Mouse (Mus musculus): Measurements from ENCODE around the gene Hoxd9. TPM values are rescaled to one million over a fixed set of nuclear protein-coding genes. Genes with fewer than 3 reads are reported as not detected.

Hoxd9 gene
- total RNA-seq, 2 experiments from 2014 or later = not detected

DNA sequence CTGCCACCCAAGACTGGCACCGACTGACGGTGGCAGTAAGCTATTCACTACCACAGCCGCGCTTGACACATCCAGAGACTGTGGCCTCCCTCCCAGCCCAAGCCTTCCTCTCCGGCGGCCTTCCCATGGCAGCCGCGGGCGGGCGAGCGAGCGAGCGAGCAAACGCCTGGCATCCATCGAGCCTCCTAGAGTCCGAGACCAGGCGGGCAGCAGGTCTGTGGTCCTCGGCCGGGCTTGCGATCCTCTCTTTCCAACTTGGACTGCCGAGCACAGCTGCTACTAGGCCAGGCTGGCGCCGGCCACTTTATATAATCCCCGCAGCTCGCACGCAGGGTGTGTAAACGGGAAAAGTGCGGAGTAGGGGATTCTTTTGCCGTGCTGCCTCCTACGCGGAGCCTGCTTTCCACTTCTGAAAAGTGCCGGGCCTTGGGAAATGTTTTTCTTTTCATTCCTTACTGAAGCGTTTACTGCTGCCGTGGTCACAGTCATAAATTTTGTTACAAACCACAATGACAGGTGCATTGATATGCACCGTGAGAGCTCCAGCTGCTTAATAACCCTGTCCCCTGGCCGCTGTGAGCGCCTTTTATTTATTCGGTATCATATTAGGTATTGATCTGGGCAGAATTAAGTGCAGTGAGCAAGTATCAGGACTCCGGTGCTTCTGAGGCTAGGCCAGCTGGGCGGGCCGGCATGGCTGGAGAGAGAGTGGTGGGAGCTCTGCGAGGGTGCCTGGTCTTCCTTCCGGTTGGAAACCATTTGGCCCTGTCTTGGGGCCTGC, 43.0 kb downstream of the Hoxd9 start:
- 0 out of 2 replicates have a peak, but pooled peaks have one; percentile 9 for ATAC-seq (replicated peaks; ENCODE audit: low FRiP score, low TSS enrichment, poor library complexity, severe bottlenecking)

DNA sequence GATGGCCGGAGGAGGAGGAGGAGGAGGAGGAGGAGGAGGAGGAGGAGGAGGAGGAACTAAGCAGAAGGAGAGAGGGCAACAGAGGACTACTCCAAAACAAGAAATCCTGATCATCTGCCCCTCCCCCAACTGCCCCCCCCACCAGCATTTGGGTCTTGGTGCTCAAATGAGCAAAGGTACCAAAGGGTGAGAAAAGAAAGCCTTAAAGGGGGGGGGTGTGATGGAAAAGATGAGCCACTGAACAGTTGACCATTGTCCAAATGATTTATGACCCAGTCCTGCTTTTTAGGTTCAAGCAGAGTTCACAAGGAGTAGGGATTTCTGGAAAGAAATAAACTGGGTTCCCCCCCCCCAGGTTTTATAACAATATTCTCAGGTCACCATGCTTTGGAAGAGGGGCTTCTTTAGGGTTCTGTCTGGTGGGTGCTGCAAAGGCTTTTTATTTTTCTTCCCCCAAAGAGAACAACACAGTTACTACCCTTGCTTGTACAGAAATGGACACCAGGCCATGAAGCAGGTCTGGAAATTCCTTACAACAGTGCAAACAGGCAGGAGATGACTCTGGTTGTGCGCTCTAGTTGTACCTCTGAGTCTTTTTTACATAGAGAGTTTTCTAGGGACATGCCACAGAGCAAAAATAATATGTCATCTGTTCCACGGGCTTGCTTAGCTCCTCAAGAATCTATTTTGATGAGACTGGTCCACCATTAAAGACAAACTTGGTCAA, 43.9 kb downstream of the Hoxd9 start:
- no peak for ATAC-seq (replicated peaks; ENCODE audit: low FRiP score, low TSS enrichment, poor library complexity, severe bottlenecking)

DNA sequence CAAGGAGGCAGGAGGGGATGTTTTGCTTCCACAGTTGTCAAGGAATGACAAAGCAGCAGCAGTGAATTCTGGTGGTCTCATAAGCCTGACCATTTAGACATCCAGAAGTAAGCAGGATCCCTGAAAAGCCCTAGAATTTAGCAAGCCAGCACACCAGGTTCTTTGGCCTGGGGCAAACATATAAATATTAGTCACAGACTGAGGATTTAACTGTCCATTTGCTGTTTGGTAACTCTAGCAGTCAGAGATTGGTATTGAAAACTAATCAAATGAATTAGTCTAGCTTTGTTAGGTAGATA, 44.4 kb downstream of the Hoxd9 start:
- no peak for ATAC-seq (replicated peaks; ENCODE audit: low FRiP score, low TSS enrichment, poor library complexity, severe bottlenecking)

DNA sequence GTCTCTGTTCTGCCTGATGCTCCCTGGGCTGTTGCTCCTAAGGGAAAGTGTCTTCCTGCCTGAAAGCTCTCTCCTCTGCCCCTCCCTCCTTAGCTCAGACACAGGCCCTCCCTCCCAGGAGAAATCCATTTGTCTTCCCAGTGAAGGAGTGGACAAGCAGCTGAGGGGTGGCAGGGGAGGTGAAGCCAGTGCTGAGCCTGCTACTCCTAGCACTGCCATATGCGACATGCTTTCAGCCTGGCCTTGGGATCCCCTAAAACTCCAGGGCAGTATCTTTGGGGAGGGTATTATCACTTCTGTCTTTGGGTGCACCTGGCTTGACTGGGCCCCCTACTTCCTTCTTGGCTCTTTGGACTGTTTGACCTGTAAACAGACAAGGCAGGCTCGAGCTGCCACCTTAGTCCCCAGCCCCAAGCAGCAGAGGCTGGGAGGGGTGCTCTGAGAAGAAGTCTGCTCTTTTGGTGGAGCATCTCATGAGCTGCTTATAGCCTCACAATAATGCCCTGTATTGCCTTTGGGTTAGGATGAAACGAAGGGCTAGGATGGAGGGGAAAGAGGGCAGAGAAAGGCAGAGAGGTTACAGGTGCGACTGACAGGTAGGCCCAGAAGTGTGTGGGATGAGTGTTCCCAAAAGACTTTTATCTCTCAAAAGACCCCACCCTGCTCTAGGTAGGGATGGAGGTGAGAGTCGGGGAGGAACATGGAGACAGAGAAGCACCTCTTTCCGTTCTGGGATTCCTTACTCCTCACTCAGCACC, 48.2 kb downstream of the Hoxd9 start:
- ATAC-seq (replicated peaks; ENCODE audit: low FRiP score, low TSS enrichment, poor library complexity, severe bottlenecking) = no peak

DNA sequence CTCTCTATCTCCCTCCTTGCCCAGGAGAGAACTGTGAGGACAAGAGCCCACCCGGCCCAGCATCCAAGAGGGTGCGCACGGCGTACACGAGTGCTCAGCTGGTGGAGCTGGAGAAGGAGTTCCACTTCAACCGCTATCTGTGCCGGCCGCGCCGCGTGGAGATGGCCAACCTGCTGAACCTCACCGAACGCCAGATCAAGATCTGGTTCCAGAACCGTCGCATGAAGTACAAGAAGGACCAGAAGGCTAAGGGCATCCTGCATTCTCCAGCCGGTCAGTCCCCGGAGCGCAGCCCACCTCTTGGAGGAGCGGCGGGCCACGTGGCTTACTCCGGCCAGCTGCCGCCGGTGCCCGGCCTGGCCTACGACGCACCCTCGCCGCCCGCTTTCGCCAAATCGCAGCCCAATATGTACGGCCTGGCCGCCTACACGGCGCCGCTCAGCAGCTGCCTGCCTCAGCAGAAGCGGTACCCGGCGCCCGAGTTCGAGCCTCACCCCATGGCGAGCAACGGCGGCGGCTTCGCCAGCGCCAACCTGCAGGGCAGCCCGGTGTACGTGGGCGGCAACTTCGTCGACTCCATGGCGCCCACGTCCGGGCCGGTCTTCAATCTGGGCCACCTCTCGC, 48.9 kb downstream of the Hoxd9 start:
- no peak for ATAC-seq (replicated peaks; ENCODE audit: low FRiP score, low TSS enrichment, poor library complexity, severe bottlenecking)

DNA sequence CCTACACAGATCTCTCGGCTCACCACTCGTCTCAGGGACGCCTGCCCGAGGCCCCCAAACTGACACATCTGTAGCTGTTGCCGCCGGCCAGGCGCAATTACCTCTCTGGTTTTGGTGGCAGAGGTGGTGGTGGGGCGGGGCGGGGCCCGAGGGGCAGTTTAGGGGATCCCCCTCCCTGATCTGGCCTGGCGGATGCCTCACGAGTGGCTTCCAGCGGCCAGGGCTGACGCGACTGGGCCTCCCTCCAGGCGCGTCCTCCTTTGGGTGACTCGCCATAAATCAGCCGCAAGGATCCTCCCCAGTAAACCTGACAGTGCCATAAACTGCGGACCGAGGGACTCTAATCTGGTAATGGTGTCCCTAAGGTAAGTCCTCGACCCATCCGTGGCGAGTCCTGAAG, 49.5 kb downstream of the Hoxd9 start:
- no peak for ATAC-seq (replicated peaks; ENCODE audit: low FRiP score, low TSS enrichment, poor library complexity, severe bottlenecking)

DNA sequence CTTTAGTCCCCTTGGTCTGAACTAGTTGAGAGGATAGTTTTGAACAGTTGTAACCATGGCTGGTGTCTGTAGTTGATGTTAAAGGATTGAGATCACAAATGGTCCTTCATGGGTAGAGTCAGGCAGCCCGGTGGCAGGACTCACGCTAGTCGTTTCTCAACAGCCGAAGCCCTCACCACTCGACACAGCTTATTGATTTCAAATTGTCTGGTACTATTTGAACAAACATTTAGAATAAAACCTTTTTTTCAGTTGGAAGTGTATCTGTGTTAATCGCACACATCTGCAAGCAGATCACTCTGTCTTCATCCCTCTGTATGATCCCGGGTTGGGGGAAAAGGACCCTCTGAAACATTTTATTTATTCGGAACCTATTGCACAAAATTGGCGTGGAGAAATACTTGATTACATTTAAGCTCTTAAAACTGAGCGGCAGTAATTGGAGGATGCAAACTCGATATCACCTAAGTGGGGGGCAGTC, 50.2 kb downstream of the Hoxd9 start:
- no peak for ATAC-seq (replicated peaks; ENCODE audit: low FRiP score, low TSS enrichment, poor library complexity, severe bottlenecking)

DNA sequence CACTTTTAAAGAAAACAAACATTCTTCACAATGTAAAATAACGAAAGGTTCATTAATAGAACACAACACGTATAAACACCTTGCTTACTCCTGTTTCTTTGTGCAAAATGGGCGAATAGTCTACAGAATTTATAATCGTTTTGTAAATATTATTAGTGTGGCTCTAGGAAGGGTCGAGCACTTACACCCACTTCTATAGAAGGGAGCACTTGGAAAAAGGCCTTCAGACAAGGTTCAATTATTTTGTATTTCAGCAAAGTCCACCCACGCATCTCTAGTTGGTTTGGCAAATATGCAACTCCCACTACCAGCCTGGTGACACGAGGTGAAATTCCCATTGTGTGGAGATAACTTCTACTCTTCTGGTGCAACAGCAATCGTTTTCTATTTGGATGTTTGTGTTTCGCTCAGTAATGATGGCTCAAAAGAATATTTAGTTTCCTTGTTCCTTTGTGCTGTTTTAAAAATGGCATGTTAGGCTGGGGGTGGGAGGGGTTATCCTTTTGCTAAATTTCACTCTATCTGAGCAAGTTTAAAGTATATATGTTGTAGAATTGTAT, 51.0 kb downstream of the Hoxd9 start:
- ATAC-seq (replicated peaks; ENCODE audit: low FRiP score, low TSS enrichment, poor library complexity, severe bottlenecking) = no peak

DNA sequence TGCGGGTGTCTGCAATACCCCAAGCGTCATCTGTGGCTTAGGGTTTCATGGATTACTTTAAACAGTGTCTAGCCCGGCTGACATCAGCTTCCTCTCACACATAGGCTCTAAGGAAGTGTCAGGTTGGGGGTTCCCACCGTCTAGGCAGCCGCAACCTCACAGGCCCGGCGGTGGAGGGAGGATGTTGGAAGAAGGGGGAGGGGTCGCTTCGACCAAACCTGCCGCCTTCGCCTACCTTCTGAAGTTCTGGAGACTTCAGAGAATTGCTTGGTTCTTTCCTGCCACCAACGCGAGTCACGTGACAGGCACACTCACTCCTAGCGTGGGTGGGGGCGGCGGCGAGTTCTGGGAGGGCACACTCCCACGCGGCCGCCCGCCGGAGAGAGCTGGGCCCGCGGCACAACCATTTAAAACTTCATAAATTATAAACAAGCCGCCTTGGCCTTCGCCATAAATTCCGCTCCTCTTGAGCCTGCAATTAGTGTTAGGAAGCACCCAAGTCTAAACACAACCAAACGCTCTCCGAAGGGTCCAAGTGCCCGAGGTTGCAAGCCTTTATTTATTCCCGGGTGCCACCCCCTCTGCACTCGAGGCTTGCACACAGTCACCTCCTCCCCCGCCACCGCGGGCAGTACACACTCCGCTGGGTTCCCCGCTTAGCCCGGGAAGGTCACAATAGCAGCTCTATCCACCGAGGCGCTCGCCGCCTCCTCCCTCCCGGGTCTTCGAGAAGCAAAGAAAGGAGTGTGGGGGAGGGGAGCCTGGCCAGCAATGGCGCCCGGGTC, 52.0 kb downstream of the Hoxd9 start:
- ATAC-seq (replicated peaks; ENCODE audit: low FRiP score, low TSS enrichment, poor library complexity, severe bottlenecking) = no peak

Other genes starting within 250 kb of the Hoxd9 start
- 35.0 and 44.4 TPM in 2 replicates for gene Lnpk, start 118.3 kb upstream of the Hoxd9 start, total RNA-seq (2014; fragmentation: Nextera tagmentation)
- 50.0 and 56.6 TPM in 2 replicates for gene Lnpk, start 118.3 kb upstream of the Hoxd9 start, total RNA-seq (2017)
- gene Evx2, start 38.2 kb upstream of the Hoxd9 start, total RNA-seq (2014; fragmentation: Nextera tagmentation) = not detected in 2 replicates
- not detected in 2 replicates for gene Evx2, start 38.2 kb upstream of the Hoxd9 start, total RNA-seq (2017)
- gene Hoxd13, start 29.4 kb upstream of the Hoxd9 start, total RNA-seq (2014; fragmentation: Nextera tagmentation) = not detected in 2 replicates
- gene Hoxd13, start 29.4 kb upstream of the Hoxd9 start, total RNA-seq (2017) = not detected in 2 replicates
- not detected in 2 replicates for gene Hoxd12, start 22.7 kb upstream of the Hoxd9 start, total RNA-seq (2014; fragmentation: Nextera tagmentation)
- not detected in 2 replicates for gene Hoxd12, start 22.7 kb upstream of the Hoxd9 start, total RNA-seq (2017)
- not detected in 2 replicates for gene Hoxd11, start 18.2 kb upstream of the Hoxd9 start, total RNA-seq (2014; fragmentation: Nextera tagmentation)
- not detected in 2 replicates for gene Hoxd11, start 18.2 kb upstream of the Hoxd9 start, total RNA-seq (2017)
- gene Hoxd10, start 5.8 kb upstream of the Hoxd9 start, total RNA-seq (2014; fragmentation: Nextera tagmentation) = not detected in 2 replicates
- gene Hoxd10, start 5.8 kb upstream of the Hoxd9 start, total RNA-seq (2017) = 0.65 TPM in 1 of 2 replicates, not detected in the other
- not detected in 2 replicates for gene Hoxd8, start 6.9 kb downstream of the Hoxd9 start, total RNA-seq (2014; fragmentation: Nextera tagmentation)
- not detected in 2 replicates for gene Hoxd8, start 6.9 kb downstream of the Hoxd9 start, total RNA-seq (2017)
- gene Hoxd3, start 14.2 kb downstream of the Hoxd9 start, total RNA-seq (2014; fragmentation: Nextera tagmentation) = not detected in 2 replicates
- gene Hoxd3, start 14.2 kb downstream of the Hoxd9 start, total RNA-seq (2017) = not detected in 2 replicates
- gene Hoxd4, start 14.2 kb downstream of the Hoxd9 start, total RNA-seq (2014; fragmentation: Nextera tagmentation) = not detected in 2 replicates
- not detected in 2 replicates for gene Hoxd4, start 14.2 kb downstream of the Hoxd9 start, total RNA-seq (2017)
- gene Gm28230, start 29.0 kb downstream of the Hoxd9 start, total RNA-seq (2014; fragmentation: Nextera tagmentation) = not detected in 2 replicates
- not detected in 2 replicates for gene Gm28230, start 29.0 kb downstream of the Hoxd9 start, total RNA-seq (2017)
- gene Hoxd1, start 65.3 kb downstream of the Hoxd9 start, total RNA-seq (2014; fragmentation: Nextera tagmentation) = not detected in 2 replicates
- not detected in 2 replicates for gene Hoxd1, start 65.3 kb downstream of the Hoxd9 start, total RNA-seq (2017)
- gene Mtx2, start 128.1 kb downstream of the Hoxd9 start, total RNA-seq (2014; fragmentation: Nextera tagmentation) = 71.8 and 72.1 TPM in 2 replicates
- gene Mtx2, start 128.1 kb downstream of the Hoxd9 start, total RNA-seq (2017) = 50.6 and 51.1 TPM in 2 replicates